Mouse (Mus musculus) myocyte (in vitro differentiated cells): ENCODE data around the gene Rbm33. TPM values are rescaled to one million over a fixed set of nuclear protein-coding genes. Genes with fewer than 3 reads are reported as not detected.

Experiments used
- H3K27me3 ChIP-seq: one replicate; pipeline ENCODE4 v1.6.1; 2011; ENCODE audit not compliant: control insufficient read depth, insufficient read depth, insufficient read length
- H3K36me3 ChIP-seq: one replicate; pipeline ENCODE4 v1.6.1; 2011; ENCODE audit not compliant: control insufficient read depth, insufficient read depth
- H3K4me2 ChIP-seq: one replicate; pipeline ENCODE4 v1.6.1; 2011; ENCODE audit warnings: low read depth, control low read depth
- H3K4me3 ChIP-seq: one replicate; pipeline ENCODE4 v1.5.1; 2011; ENCODE audit warnings: mild to moderate bottlenecking, control low read depth, moderate library complexity
- H3K79me2 ChIP-seq: one replicate; pipeline ENCODE4 v1.6.1; 2011; ENCODE audit not compliant: control insufficient read depth, insufficient read depth
- H3ac ChIP-seq: one replicate; pipeline ENCODE4 v1.6.1; 2011; ENCODE audit not compliant: control insufficient read depth, insufficient read length
- CEBPB ChIP-seq: IDR thresholded peaks from 2 replicates; pipeline ENCODE4 v1.6.1; 2011; ENCODE audit warnings: mild to moderate bottlenecking, moderate library complexity; ENCODE audit not compliant: poor library complexity, insufficient read depth, severe bottlenecking
- E2F4 ChIP-seq: IDR thresholded peaks from one replicate; pipeline ENCODE4 v1.6.1; 2011; ENCODE audit warnings: mild to moderate bottlenecking, control low read depth, moderate library complexity; ENCODE audit not compliant: insufficient read depth
- MAX ChIP-seq: IDR thresholded peaks from one replicate; pipeline ENCODE4 v1.6.1; 2011; ENCODE audit warnings: low read depth, mild to moderate bottlenecking, control low read depth
- MYOD1 ChIP-seq, 3 experiments: IDR thresholded peaks; one replicate each; pipeline ENCODE4 v1.6.1; 2011; ENCODE audit warnings: control low read depth in 2 of 3, low read depth in 2 of 3, mild to moderate bottlenecking in 2 of 3, moderate library complexity in 1 of 3; ENCODE audit not compliant: insufficient read length in 2 of 3, control insufficient read depth in 1 of 3
- MYOG ChIP-seq, 3 experiments: IDR thresholded peaks; one replicate each; pipeline ENCODE4 v1.6.1; 2011; ENCODE audit warnings: control low read depth in 2 of 3, low read depth in 2 of 3, mild to moderate bottlenecking in 2 of 3; ENCODE audit not compliant: insufficient read length in 2 of 3, control insufficient read depth in 1 of 3, insufficient read depth in 1 of 3
- POLR2A ChIP-seq: IDR thresholded peaks from one replicate; pipeline ENCODE4 v1.6.1; 2011; ENCODE audit warnings: low read depth, mild to moderate bottlenecking, control low read depth, moderate library complexity; ENCODE audit not compliant: insufficient read length
- POLR2AphosphoS2 ChIP-seq: IDR thresholded peaks from one replicate; pipeline ENCODE4 v1.6.1; 2011; ENCODE audit warnings: low read depth, control low read depth; ENCODE audit not compliant: insufficient read length
- REST ChIP-seq: IDR thresholded peaks from one replicate; pipeline ENCODE4 v1.6.1; 2011; ENCODE audit warnings: mild to moderate bottlenecking, control low read depth, moderate library complexity; ENCODE audit not compliant: insufficient read depth, insufficient read length
- SRF ChIP-seq: IDR thresholded peaks from one replicate; pipeline ENCODE4 v1.6.1; 2011; ENCODE audit warnings: low read depth; ENCODE audit not compliant: control insufficient read depth, insufficient read length
- TCF12 ChIP-seq: IDR thresholded peaks from one replicate; pipeline ENCODE4 v1.6.1; 2011; ENCODE audit warnings: mild to moderate bottlenecking, control low read depth; ENCODE audit not compliant: poor library complexity, insufficient read depth, severe bottlenecking
- TCF3 ChIP-seq: IDR thresholded peaks from one replicate; pipeline ENCODE4 v1.6.1; 2011; ENCODE audit warnings: low read depth, control low read depth; ENCODE audit not compliant: insufficient read length
- USF1 ChIP-seq: IDR thresholded peaks from one replicate; pipeline ENCODE4 v1.6.1; 2011; ENCODE audit warnings: low read depth, mild to moderate bottlenecking, control low read depth, moderate library complexity
- polyA plus RNA-seq: library from polyadenylated mRNA; unstranded; fragments of >200 nt; fragmentation: generic; extraction: Trizol; gene quantifications from one replicate; pipeline ENCODE4 v1.2.1, GENCODE M21; 2012; ENCODE audit warnings: missing spikeins

Rbm33 gene
- polyA plus RNA-seq, 1 experiment, result 11.7 TPM

DNA sequence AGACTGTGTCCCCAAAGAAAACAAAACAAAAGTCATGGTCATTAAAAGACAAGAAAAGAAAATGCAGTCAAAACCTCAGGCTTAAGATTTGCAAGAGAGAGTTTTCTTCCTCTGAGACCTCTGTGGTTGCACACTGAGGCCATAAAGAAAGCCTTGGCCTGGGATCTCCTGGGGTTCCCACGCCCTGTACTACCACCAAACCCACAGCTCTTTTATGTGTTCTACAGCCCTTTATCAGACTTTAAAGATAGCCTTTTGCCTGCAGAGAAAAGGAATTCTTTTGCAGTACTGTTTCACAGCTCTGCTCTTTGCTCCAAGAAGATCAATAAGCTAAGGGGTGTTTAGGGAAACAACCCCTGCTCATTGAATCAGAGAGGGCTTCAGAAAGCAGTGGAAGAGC, 26.3 kb upstream of the Rbm33 start:
- no peaks in the 10 kb centered on the region for H3K79me2 ChIP-seq
- H3K4me2 ChIP-seq, result no peak overlapping the region
- TF ChIP-seq POLR2A (no peak), REST (no peak), TCF3 (no peak), MYOG (IDR thresholded peaks at IDR 0.05; ENCODE audit: control insufficient read depth in 1 of 3, insufficient read depth in 1 of 3, insufficient read length in 2 of 3, low read depth in 2 of 3) (no peak), POLR2AphosphoS2 (no peak), CEBPB (no peak), USF1 (no peak), SRF (no peak), MYOD1 (IDR thresholded peaks at IDR 0.05; ENCODE audit: control insufficient read depth in 1 of 3, insufficient read length in 2 of 3, low read depth in 2 of 3) (no peak), E2F4 (no peak), TCF12 (no peak), MAX (no peak)
- no peaks in the 10 kb centered on the region for H3K36me3 ChIP-seq
- H3K4me3 ChIP-seq, result no peak overlapping the region
- no peak overlapping the region for H3ac ChIP-seq
- H3K27me3 ChIP-seq, result peaks cover 22% of the 10 kb centered on the region

DNA sequence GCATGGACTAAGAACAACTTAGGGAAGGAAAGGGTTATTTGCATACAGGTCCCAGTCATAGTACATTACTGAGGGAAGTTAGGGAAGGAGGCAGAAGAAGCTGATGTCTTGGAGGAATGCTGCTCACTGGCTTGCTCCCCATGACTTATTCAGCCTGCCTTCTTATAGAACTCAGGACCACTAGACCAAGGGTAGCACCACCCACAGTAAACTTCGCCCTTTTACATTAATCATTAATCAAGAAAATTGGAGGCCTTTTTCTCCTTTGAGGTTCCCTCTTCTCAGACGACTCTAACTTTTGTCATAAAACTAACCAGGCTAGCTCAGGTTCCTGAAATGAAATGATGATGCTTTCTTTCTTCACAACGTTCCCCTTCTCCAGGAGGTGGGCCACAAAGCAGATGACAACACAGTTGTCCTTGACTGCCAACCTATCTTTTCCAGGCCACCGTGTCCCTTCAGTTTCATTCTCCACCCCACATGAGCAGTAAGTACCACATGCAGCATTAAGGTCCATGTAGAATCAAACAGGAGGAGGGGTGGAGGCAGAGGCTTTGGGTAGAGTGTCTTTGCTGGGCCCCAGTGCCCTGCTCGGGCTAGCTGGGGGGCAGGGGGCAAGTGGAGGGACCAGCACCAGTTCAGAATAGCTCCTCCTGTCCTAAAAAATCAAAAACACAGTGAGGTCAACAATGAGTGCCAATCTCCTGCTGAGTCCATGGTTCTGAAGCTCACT, 25.6 kb upstream of the Rbm33 start:
- TF ChIP-seq TCF3 (no peak), MAX (no peak), USF1 (no peak)
- H3ac ChIP-seq, result no peak overlapping the region
- no peak overlapping the region for H3K4me3 ChIP-seq
- H3K4me2 ChIP-seq, result no peak overlapping the region
- H3K79me2 ChIP-seq, result no peaks in the 10 kb centered on the region
- H3K36me3 ChIP-seq, result no peaks in the 10 kb centered on the region
- peaks cover 22% of the 10 kb centered on the region for H3K27me3 ChIP-seq

GRCm38 (mm10) chr5:28292281-28292680, 24.6 kb upstream of the Rbm33 start:
- no peak overlapping the region for H3ac ChIP-seq
- H3K36me3 ChIP-seq, result no peaks in the 10 kb centered on the region
- no peak for TF ChIP-seq SRF
- no peak for TF ChIP-seq USF1
- no peak for TF ChIP-seq TCF3
- no peak for TF ChIP-seq POLR2A
- TF ChIP-seq MAX, result no peak
- peaks cover 14% of the 10 kb centered on the region for H3K27me3 ChIP-seq
- no peak overlapping the region for H3K4me2 ChIP-seq
- no peaks in the 10 kb centered on the region for H3K79me2 ChIP-seq
- no peak overlapping the region for H3K4me3 ChIP-seq

DNA sequence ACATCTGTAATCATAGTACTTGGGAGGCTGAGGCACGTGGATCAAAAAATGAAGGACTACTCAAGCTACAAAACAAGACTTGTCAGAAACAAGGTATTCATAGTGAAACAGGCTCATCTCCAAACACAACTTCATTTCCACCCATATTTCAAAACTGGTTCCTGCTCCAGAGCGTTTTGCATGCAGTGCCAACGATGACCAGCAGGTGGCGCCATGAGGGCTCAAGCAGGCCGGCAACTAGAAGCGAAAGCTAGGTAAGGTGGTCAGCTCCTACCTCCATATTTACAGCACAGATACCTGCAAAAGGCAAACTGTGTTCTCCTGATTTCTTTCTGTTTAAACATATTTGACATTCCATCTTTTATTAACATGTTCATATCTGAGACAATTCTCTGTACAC, 22.9 kb upstream of the Rbm33 start:
- Histone ChIP-seq H3K79me2 (no peaks in the 10 kb centered on the region), H3K4me2 (no peak overlapping the region), H3K36me3 (no peaks in the 10 kb centered on the region), H3ac (no peak overlapping the region), H3K4me3 (no peak overlapping the region), H3K27me3 (peaks cover 14% of the 10 kb centered on the region)
- no peak for TF ChIP-seq USF1

DNA sequence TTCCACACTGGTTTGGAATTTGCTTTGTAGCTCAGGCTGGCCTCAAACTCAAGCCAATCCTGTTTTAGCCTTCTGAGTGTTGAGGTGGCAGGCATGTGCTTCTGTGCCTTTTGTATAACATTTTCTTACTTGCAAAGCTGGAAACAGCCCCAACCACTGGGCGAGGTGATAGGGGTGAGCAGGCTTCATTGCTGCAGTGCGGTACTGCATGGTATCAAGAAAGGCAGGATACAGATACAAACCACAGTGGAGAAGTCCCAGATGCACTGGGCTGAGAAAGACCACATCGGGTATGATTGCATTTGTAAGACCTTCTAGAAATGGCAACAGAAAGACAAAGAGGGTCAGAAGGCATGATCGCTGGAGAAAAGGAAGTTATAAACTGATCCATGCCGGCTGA, 18.8 kb upstream of the Rbm33 start:
- Histone ChIP-seq H3ac (no peak overlapping the region), H3K4me2 (no peak overlapping the region), H3K27me3 (no peaks in the 10 kb centered on the region), H3K4me3 (no peak overlapping the region), H3K79me2 (no peaks in the 10 kb centered on the region), H3K36me3 (no peaks in the 10 kb centered on the region)
- no peak for TF ChIP-seq MAX
- no peak for TF ChIP-seq TCF3
- no peak for TF ChIP-seq TCF12
- TF ChIP-seq SRF, result no peak
- no peak for TF ChIP-seq E2F4
- no peak for TF ChIP-seq REST

- no peaks in the 10 kb centered on the region for H3K27me3 ChIP-seq
- no peak overlapping the region for H3ac ChIP-seq
- H3K4me2 ChIP-seq, result no peak overlapping the region
- no peak overlapping the region for H3K4me3 ChIP-seq
- no peaks in the 10 kb centered on the region for H3K79me2 ChIP-seq
- no peaks in the 10 kb centered on the region for H3K36me3 ChIP-seq
- TF ChIP-seq MYOD1 (IDR thresholded peaks at IDR 0.05; ENCODE audit: control insufficient read depth in 1 of 3, insufficient read length in 2 of 3, low read depth in 2 of 3), result no peak
- TF ChIP-seq REST, result no peak
- TF ChIP-seq POLR2AphosphoS2, result no peak
- TF ChIP-seq TCF12, result no peak
- TF ChIP-seq POLR2A, result no peak
- TF ChIP-seq CEBPB, result no peak
- no peak for TF ChIP-seq SRF
- no peak for TF ChIP-seq USF1
- no peak for TF ChIP-seq TCF3
- no peak for TF ChIP-seq MAX
- no peak for TF ChIP-seq MYOG (IDR thresholded peaks at IDR 0.05; ENCODE audit: control insufficient read depth in 1 of 3, insufficient read depth in 1 of 3, insufficient read length in 2 of 3, low read depth in 2 of 3)
- TF ChIP-seq E2F4, result no peak
These were observed 18.2 kb upstream of the Rbm33 start for GRCm38 (mm10) chr5:28298693-28299092.
